In genomic region chr1:58562455-58562854, GRCm38 (mm10) we compare ENCODE assay signal across 8 mouse cellular contexts. TPM values are rescaled to one million over a fixed set of nuclear protein-coding genes. Genes with fewer than 3 reads are reported as not detected.
DNase-seq lines count a peak whose midpoint lies in the region; ATAC-seq and TF ChIP-seq lines count a peak whose summit lies in the region.

No protein-coding gene starts in this region.

- 82% methylated on average over 1 of the region's 1 CpGs for WGBS in heart, embryonic 11.5 days (ENCODE audit: insufficient replicate concordance)
- 86% methylated on average over 1 of the region's 1 CpGs for WGBS in kidney, postnatal 0 days

- no peak overlapping the region for H3K4me3 ChIP-seq in heart, embryonic 11.5 days (ENCODE audit: low read depth, low read length)
- H3K4me3 ChIP-seq in kidney, postnatal 0 days (replicated peaks; ENCODE audit: low read depth, low read length) = no peak overlapping the region

- peak; percentile 30 to 71 for DNase-seq in heart, adult 18-20 months
- DNase-seq in urinary bladder, postnatal 14 days (ENCODE audit: low spot score) = peak; percentile 37
- DNase-seq in urinary bladder, adult 2 months (ENCODE audit: low spot score) = no peak
- peak; percentile 65 for DNase-seq in cerebellum, adult 9-10 months
- peak; percentile 16 for DNase-seq in kidney, postnatal 0 days (ENCODE audit: low spot score)
- peak; percentile 50 to 66 for DNase-seq in natural killer cell, adult 2 months (ENCODE audit: low spot score in 2 of 2)
- DNase-seq in yolk sac, embryonic 10.5 days (ENCODE audit: low spot score) = no peak

- H3K4me2 ChIP-seq in heart, embryonic 11.5 days = no peak overlapping the region
- H3K4me2 ChIP-seq in kidney, postnatal 0 days (ENCODE audit: low read length) = no peak overlapping the region

- no peaks in the 10 kb centered on the region for H3K9me3 ChIP-seq in heart, embryonic 11.5 days (replicated peaks; ENCODE audit: control insufficient read depth, low read length)
- no peaks in the 10 kb centered on the region for H3K9me3 ChIP-seq in kidney, postnatal 0 days (replicated peaks; ENCODE audit: low read length)

- TF ChIP-seq CTCF in kidney, postnatal 0 days (IDR thresholded peaks at IDR 0.05; ENCODE audit: low read depth) = peak; percentile 61

- ATAC-seq in heart, embryonic 11.5 days (replicated peaks; ENCODE audit: insufficient number of reproducible peaks, low FRiP score, low TSS enrichment) = no peak
- no peak for ATAC-seq in kidney, postnatal 0 days (replicated peaks; ENCODE audit: low FRiP score, low read depth)

- no peak overlapping the region for H3K27ac ChIP-seq in heart, embryonic 11.5 days (ENCODE audit: low read depth, low read length)
- no peak overlapping the region for H3K27ac ChIP-seq in kidney, postnatal 0 days

- H3K9ac ChIP-seq in heart, embryonic 11.5 days (ENCODE audit: low read depth, low read length) = no peak overlapping the region
- no peak overlapping the region for H3K9ac ChIP-seq in kidney, postnatal 0 days (ENCODE audit: low read depth, low read length)

- no peaks in the 10 kb centered on the region for H3K4me1 ChIP-seq in heart, embryonic 11.5 days (ENCODE audit: control insufficient read depth, insufficient read depth, low read length)
- no peaks in the 10 kb centered on the region for H3K4me1 ChIP-seq in kidney, postnatal 0 days (replicated peaks; ENCODE audit: insufficient read depth, low read length)

- peaks cover 3% of the 10 kb centered on the region; the same call in 1 of the 2 replicates for H3K36me3 ChIP-seq in heart, embryonic 11.5 days (ENCODE audit: control insufficient read depth, insufficient read depth, low read length)
- H3K36me3 ChIP-seq in kidney, postnatal 0 days (ENCODE audit: insufficient read depth, low read length) = 0 out of 2 replicates have a peak, but pooled peaks cover 5% of the 10 kb centered on the region

- H3K27me3 ChIP-seq in heart, embryonic 11.5 days (ENCODE audit: control insufficient read depth, insufficient read depth, low read length) = no peaks in the 10 kb centered on the region
- no peaks in the 10 kb centered on the region for H3K27me3 ChIP-seq in kidney, postnatal 0 days (ENCODE audit: insufficient read depth, low read length)

RNA-seq across cellular contexts. Expression of gene Fam126b, which starts 23.7 kb away (rescaled TPM):
- total RNA-seq in heart, adult 18-20 months (2021) = 10 to 100 TPM; 13.8 to 14.1 TPM
- polyA plus RNA-seq in heart, embryonic 11.5 days (2014; fragmentation: Nextera tagmentation; extraction: Ambion mirVana) = 5.2 and 6.4 TPM in 2 replicates
- 5.3 and 5.7 TPM in 2 replicates for polyA plus RNA-seq in urinary bladder, adult 2 months (2012; rRNA removed)
- polyA plus RNA-seq in kidney, postnatal 0 days (2015; fragmentation: Nextera tagmentation; extraction: Ambion mirVana) = 7.5 and 8.0 TPM in 2 replicates

RNA-seq across cellular contexts. Expression of gene Ndufb3, which starts 23.7 kb away (rescaled TPM):
- 100 to 1,000 TPM; 339 to 354 TPM for total RNA-seq in heart, adult 18-20 months (2021)
- polyA plus RNA-seq in heart, embryonic 11.5 days (2014; fragmentation: Nextera tagmentation; extraction: Ambion mirVana) = 195 and 206 TPM in 2 replicates
- polyA plus RNA-seq in urinary bladder, adult 2 months (2012; rRNA removed) = 176 and 214 TPM in 2 replicates
- polyA plus RNA-seq in kidney, postnatal 0 days (2015; fragmentation: Nextera tagmentation; extraction: Ambion mirVana) = 264 and 295 TPM in 2 replicates

RNA-seq across cellular contexts. Expression of gene Orc2, which starts 57.5 kb away (rescaled TPM):
- total RNA-seq in heart, adult 18-20 months (2021) = 10 to 100 TPM; 10.7 to 11.6 TPM
- 26.7 and 30.0 TPM in 2 replicates for polyA plus RNA-seq in heart, embryonic 11.5 days (2014; fragmentation: Nextera tagmentation; extraction: Ambion mirVana)
- 15.0 and 15.9 TPM in 2 replicates for polyA plus RNA-seq in urinary bladder, adult 2 months (2012; rRNA removed)
- polyA plus RNA-seq in kidney, postnatal 0 days (2015; fragmentation: Nextera tagmentation; extraction: Ambion mirVana) = 23.4 and 23.9 TPM in 2 replicates

Comparison
In these comparisons a context has a peak if more than half of its experiments do, and no peak if none do; other contexts are left out.
1. DNase-seq: peak in heart, adult 18-20 months (2 of 2), urinary bladder, postnatal 14 days (single experiment), cerebellum, adult 9-10 months (single experiment), kidney, postnatal 0 days (single experiment) and natural killer cell, adult 2 months (2 of 2); none in urinary bladder, adult 2 months (single experiment) and yolk sac, embryonic 10.5 days (single experiment).